Mouse (Mus musculus) 3T3-L1 (cell line): ENCODE measurements around the gene Klhl3.

Experiments used
- DNase-seq: peaks from one replicate; pipeline ENCODE4 v3.0.0-alpha.2; 2015; ENCODE audit warnings: low read depth, low spot score

Klhl3 gene

DNA sequence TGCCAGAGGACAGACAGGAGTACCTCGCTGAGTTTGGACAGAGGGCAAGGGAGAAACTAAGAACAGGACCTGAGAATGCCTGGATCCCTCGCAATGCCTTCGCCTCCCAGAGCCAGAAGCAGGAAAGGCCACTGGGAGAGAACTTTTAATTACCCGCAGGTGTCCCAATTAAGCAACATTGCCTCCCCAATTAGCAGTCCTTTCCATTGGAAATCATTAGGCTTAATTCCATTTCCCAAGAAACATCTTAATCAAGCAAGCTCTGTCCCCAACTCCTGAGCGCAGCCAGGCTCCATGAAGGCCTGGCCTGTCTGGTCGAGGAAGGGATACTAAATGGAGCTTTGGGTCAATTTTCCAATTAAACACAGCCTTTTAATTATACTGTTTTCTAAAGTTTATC lies 147.7 kb downstream of the Klhl3 start:
- DNase-seq: no peak

DNA sequence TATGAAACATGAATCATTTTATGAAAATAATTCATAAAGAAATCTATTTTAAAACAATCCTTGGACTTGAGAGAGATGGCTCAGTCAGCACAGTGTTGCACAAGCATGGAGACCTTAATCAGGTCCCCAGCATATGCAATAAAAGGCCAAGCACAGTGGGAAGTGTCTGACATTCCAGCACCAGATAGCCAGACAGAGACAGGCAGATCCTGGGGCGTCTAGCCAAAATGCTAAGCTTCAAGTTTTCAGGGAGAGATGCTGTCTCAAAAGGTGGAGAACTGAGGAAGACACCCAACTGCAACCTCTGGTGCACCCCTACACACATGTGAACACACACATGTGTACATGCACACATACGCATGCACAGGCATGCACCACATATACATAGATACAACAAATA lies 153.1 kb downstream of the Klhl3 start:
- no peak for DNase-seq

DNA sequence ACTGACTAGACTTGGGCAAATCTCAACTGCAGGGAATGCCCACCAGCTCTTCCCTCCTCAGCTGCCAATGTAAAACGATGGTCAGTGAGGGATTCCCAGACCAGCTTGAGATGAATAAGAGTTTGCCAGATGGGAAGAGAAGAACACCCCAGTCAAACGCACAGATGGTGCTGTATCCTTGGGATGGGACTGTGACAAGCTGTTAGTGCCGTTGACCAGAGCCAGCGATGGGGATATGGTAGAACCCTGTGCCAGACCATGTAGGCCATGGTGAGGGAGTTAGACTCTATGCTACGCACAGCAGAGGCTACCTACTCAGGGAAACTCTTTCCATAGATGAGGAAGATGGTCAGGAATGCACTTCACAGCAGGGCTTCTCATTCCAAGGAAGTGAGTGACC lies 153.6 kb downstream of the Klhl3 start:
- no peak for DNase-seq
